Mouse (Mus musculus) thymus, adult 2 months (tissue): ENCODE results near the gene Cachd1.

Experiments used
- CTCF ChIP-seq: fragments of 200-500 bp; IDR thresholded peaks from 2 replicates; pipeline ENCODE4 v1.5.1; 2012; ENCODE audit warnings: mild to moderate bottlenecking, control low read depth, low read length, moderate library complexity, borderline replicate concordance; ENCODE audit not compliant: control insufficient read depth, poor library complexity, insufficient read depth; ENCODE audit errors: extremely low read depth
- POLR2A ChIP-seq: fragments of 200-500 bp; IDR thresholded peaks from 2 replicates; pipeline ENCODE4 v1.6.1; 2012; ENCODE audit warnings: mild to moderate bottlenecking, low read length, control low read depth, moderate library complexity; ENCODE audit not compliant: control insufficient read depth, poor library complexity, insufficient read depth; ENCODE audit errors: extremely low read depth

DNA sequence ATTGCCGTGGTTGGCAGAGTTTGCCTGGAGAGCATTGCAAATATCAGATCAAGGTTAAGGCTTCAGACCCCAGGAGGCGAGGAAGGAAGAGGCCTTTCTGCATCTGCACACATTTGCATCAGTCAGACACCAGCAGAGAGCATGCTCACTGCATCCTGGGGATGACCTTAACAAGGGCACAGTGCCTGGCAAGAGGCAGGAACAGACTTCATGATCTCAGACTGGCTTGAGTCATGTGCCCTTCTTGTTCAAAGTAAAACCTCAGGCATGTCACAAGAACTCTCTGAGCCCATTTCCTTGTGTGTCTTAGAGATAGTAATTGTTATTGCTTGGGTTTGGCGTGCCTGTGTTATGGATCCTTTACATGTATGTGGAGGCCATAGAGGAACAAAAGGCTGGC, 167.8 kb downstream of the Cachd1 start:
- TF ChIP-seq POLR2A (no peak), CTCF (no peak)
